Mouse (Mus musculus) liver, embryonic 11.5 days (tissue): ENCODE data around the gene Atp7a. TPM values are rescaled to one million over a fixed set of nuclear protein-coding genes. Genes with fewer than 3 reads are reported as not detected.

ENCODE experiments used
- ATAC-seq: fragments of 200-750 bp; cut with Nextera tagmentation; replicated peaks from 2 replicates; pipeline ENCODE4 v1.8.0; 2017; ENCODE audit warnings: moderate number of reproducible peaks, mild to moderate bottlenecking, moderate TSS enrichment, moderate library complexity; ENCODE audit not compliant: low FRiP score
- DNase-seq: peaks from one replicate; pipeline ENCODE4 v3.0.0-alpha.2; 2017; ENCODE audit warnings: low spot score
- H3K27ac ChIP-seq: fragments of 300-500 bp; sonication (generic); 2 replicates; pipeline ENCODE4 v1.5.1; 2014; ENCODE audit warnings: mild to moderate bottlenecking, low read depth, low read length, control low read depth
- H3K27me3 ChIP-seq: fragments of 300-500 bp; sonication (generic); replicated peaks from 2 replicates; pipeline ENCODE4 v1.6.1; 2014; ENCODE audit warnings: low read length, mixed read lengths; ENCODE audit not compliant: control insufficient read depth, insufficient read depth
- H3K36me3 ChIP-seq: fragments of 300-500 bp; sonication (generic); 2 replicates; pipeline ENCODE4 v1.6.1; 2014; ENCODE audit warnings: mild to moderate bottlenecking, low read length, moderate library complexity, mixed read lengths; ENCODE audit not compliant: control insufficient read depth, insufficient read depth
- H3K4me1 ChIP-seq: fragments of 300-500 bp; sonication (generic); replicated peaks from 2 replicates; pipeline ENCODE4 v1.6.1; 2014; ENCODE audit warnings: low read length, mixed read lengths; ENCODE audit not compliant: control insufficient read depth, insufficient read depth
- H3K4me2 ChIP-seq: fragments of 300-500 bp; sonication (generic); 2 replicates; pipeline ENCODE4 v1.6.1; 2014; ENCODE audit warnings: mild to moderate bottlenecking, control low read depth, moderate library complexity
- H3K4me3 ChIP-seq: fragments of 300-500 bp; sonication (generic); 2 replicates; pipeline ENCODE4 v1.5.1; 2014; ENCODE audit warnings: low read depth, low read length, control low read depth
- H3K9ac ChIP-seq: fragments of 300-500 bp; sonication (generic); 2 replicates; pipeline ENCODE4 v1.6.1; 2014; ENCODE audit warnings: low read depth, low read length, control low read depth
- H3K9me3 ChIP-seq: fragments of 300-500 bp; sonication (generic); 2 replicates; pipeline ENCODE4 v1.6.1; 2016; ENCODE audit warnings: low read length, inconsistent platforms, mixed read lengths; ENCODE audit not compliant: control insufficient read depth
- WGBS: fragments of 180-500 bp; shearing (Covaris S2); extraction: QIAGEN DNeasy Blood & Tissue Kit; methylation state at CpG from one replicate; pipeline ENCODE4 v1.1.7; 2014; 5-methylcytosine and 5-hydroxymethylcytosine counted together
- polyA plus RNA-seq: library from polyadenylated mRNA; unstranded; fragments of >200 nt; fragmentation: Nextera tagmentation; extraction: Ambion mirVana; gene quantifications from 2 replicates; pipeline ENCODE4 v1.2.1, GENCODE M21; 2014

Gene Atp7a
- polyA plus RNA-seq, 1 experiment from 2014 or later = 16.2 TPM

- no peaks in the 10 kb centered on the region for H3K9me3 ChIP-seq
- H3K27ac ChIP-seq = no peak overlapping the region
- H3K9ac ChIP-seq = no peak overlapping the region
- H3K4me3 ChIP-seq = no peak overlapping the region
- no peaks in the 10 kb centered on the region for H3K36me3 ChIP-seq
- ATAC-seq (0 out of 2 replicates have a peak, but pooled peaks have one; percentile 43), DNase-seq (no peak)
- no peaks in the 10 kb centered on the region for H3K27me3 ChIP-seq
- H3K4me2 ChIP-seq = no peak overlapping the region
- 62% methylated on average over 1 of the region's 1 CpGs for WGBS
- H3K4me1 ChIP-seq = no peaks in the 10 kb centered on the region
These were observed 138.0 kb downstream of the Atp7a start for GRCm38 (mm10) chrX:106165089-106165488.

- Histone ChIP-seq H3K9me3 (no peaks in the 10 kb centered on the region), H3K36me3 (no peaks in the 10 kb centered on the region), H3K27me3 (no peaks in the 10 kb centered on the region), H3K4me1 (no peaks in the 10 kb centered on the region), H3K4me3 (peak overlapping the region; percentile 31), H3K4me2 (peak overlapping the region; percentile 57), H3K27ac (no peak overlapping the region), H3K9ac (peak overlapping the region; percentile 35; the same call in 1 of the 2 replicates)
- ATAC-seq (peak; percentile 82), DNase-seq (peak; percentile 48)
- 27% methylated on average over 18 of the region's 18 CpGs for WGBS
These were observed 144.2 kb downstream of the Atp7a start for GRCm38 (mm10) chrX:106171106-106171852.

GRCm38 (mm10) chrX:106171853-106172154, 144.7 kb downstream of the Atp7a start:
- H3K9me3 ChIP-seq = no peaks in the 10 kb centered on the region
- no peaks in the 10 kb centered on the region for H3K4me1 ChIP-seq
- DNase-seq (no peak), ATAC-seq (peak; percentile 39; the same call in 1 of the 2 replicates)
- peak overlapping the region; percentile 57 for H3K4me2 ChIP-seq
- H3K27ac ChIP-seq = no peak overlapping the region
- peak overlapping the region; percentile 31 for H3K4me3 ChIP-seq
- H3K36me3 ChIP-seq = no peaks in the 10 kb centered on the region
- WGBS = 71% methylated on average over 5 of the region's 6 CpGs
- H3K27me3 ChIP-seq = no peaks in the 10 kb centered on the region
- 0 out of 2 replicates have a peak overlapping the region, but pooled peaks have one; percentile 35 for H3K9ac ChIP-seq

Other genes with a start within 250 kb of the Atp7a start
- gene Atrx, start 97.9 kb upstream of the Atp7a start, polyA plus RNA-seq = 96.3 and 99.3 TPM in 2 replicates
- 56.8 and 61.2 TPM in 2 replicates for gene Magt1, start 15.4 kb upstream of the Atp7a start, polyA plus RNA-seq
- gene Cox7b, start 11.6 kb upstream of the Atp7a start, polyA plus RNA-seq = 433 and 493 TPM in 2 replicates
- 0.65 and 1.1 TPM in 2 replicates for gene Tlr13, start 115.9 kb downstream of the Atp7a start, polyA plus RNA-seq
- 586 and 640 TPM in 2 replicates for gene Pgk1, start 159.8 kb downstream of the Atp7a start, polyA plus RNA-seq
- gene Taf9b, start 193.9 kb downstream of the Atp7a start, polyA plus RNA-seq = 10.0 and 10.6 TPM in 2 replicates
- gene Fnd3c2, start 228.1 kb downstream of the Atp7a start, polyA plus RNA-seq = not detected in 2 replicates